Mouse (Mus musculus) spleen, adult 18-20 months (tissue): ENCODE measurements around the gene Aanat.

Experiments used
- DNase-seq, 2 experiments: peaks; one replicate each; pipeline ENCODE4 v3.0.0; 2022; ENCODE audit warnings: mixed read lengths in 2 of 2

Aanat gene

DNA sequence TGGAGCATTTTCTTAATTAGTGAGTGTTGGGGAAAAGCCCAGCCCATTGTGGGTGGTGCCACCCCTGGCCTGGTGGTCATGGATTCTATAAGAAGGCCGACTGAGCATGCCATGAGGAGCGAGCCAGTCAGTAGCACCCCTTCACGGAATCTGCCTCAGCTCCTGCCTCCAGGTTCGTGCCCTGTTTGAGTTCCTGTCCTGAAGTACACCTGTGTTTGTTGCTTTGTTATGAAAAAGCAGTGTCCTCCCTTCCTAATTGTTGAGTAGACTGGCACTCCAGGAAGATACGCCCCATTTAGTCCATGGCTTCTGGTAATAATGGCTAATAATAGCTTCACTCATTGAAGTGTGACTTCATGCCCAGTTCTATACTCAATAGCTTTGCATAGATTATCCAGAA, at the start of gene Aanat:
Gene Aanat (plus strand): TSS at position 123 of the 400 bp plus-strand sequence.
- no peak for DNase-seq

- DNase-seq: no peak
These were observed 49.5 kb upstream of the Aanat start for GRCm38 (mm10) chr11:116536685-116537084.

GRCm38 (mm10) chr11:116537388-116537787, 48.8 kb upstream of the Aanat start:
- no peak for DNase-seq

DNA sequence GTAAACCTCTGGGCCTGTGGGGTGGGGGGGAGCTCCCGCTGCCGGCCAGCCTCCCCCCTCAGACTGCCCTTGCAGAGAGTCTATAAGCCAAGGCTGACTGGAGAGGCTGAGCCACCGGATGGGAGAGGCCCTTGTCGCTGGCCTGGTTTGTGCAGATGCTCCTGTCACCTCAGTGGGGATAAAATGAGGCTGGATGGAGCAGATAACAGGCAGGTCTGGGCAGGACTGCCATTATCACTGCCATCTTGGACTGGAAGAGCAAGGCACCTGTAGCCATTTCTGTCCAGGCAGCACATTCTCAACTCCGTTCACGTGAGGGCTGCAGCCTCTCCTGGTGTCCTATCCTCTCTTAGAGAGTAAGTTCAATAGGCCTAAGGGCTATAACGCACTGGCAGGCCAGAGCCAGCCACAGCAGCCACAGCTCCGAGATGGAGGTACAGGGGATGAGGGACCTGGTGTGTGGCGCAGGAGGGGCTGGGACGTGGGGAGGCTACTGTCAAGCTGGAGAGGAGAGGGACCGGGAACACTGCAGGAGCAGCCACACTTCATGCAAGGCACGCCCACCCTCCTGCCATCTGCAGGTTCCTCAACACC, 48.0 kb upstream of the Aanat start:
- no peak for DNase-seq

GRCm38 (mm10) chr11:116541183-116541582, 45.0 kb upstream of the Aanat start:
- no peak for DNase-seq

- DNase-seq: peak in 1 of 2 experiments; percentile 30
These were observed 43.1 kb upstream of the Aanat start for GRCm38 (mm10) chr11:116543110-116543509.

GRCm38 (mm10) chr11:116547296-116548060, 38.8 kb upstream of the Aanat start:
- DNase-seq: no peak

GRCm38 (mm10) chr11:116548780-116549179, 37.5 kb upstream of the Aanat start:
- DNase-seq: no peak

- DNase-seq: no peak
These were observed 36.8 kb upstream of the Aanat start for GRCm38 (mm10) chr11:116549273-116550038.

GRCm38 (mm10) chr11:116550748-116551147, 35.5 kb upstream of the Aanat start:
- no peak for DNase-seq

GRCm38 (mm10) chr11:116552194-116552593, 34.0 kb upstream of the Aanat start:
- DNase-seq: no peak

GRCm38 (mm10) chr11:116554171-116554878, 31.9 kb upstream of the Aanat start:
- peak in 1 of 2 experiments; percentile 35 for DNase-seq

DNA sequence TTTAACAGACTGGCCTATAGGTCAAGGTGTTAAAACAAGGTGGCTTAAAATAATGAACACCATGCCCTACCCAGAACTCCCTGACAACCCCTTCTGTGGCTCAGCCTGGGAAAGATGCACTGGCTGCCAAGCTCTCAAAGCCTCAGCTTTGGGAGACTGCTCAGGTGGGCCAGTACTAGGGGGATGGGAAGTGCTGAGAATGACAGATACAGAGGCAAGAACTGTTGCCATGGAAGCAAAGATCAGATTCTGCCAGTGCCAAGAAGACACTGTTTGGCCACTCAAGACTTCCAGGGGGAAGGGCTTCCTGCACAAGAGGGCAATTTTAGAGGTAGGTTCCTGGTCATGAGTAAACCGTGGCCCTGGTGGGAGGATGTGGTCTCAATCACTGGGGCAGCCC, 30.7 kb upstream of the Aanat start:
- no peak for DNase-seq

GRCm38 (mm10) chr11:116556308-116556707, 29.9 kb upstream of the Aanat start:
- DNase-seq: no peak

DNA sequence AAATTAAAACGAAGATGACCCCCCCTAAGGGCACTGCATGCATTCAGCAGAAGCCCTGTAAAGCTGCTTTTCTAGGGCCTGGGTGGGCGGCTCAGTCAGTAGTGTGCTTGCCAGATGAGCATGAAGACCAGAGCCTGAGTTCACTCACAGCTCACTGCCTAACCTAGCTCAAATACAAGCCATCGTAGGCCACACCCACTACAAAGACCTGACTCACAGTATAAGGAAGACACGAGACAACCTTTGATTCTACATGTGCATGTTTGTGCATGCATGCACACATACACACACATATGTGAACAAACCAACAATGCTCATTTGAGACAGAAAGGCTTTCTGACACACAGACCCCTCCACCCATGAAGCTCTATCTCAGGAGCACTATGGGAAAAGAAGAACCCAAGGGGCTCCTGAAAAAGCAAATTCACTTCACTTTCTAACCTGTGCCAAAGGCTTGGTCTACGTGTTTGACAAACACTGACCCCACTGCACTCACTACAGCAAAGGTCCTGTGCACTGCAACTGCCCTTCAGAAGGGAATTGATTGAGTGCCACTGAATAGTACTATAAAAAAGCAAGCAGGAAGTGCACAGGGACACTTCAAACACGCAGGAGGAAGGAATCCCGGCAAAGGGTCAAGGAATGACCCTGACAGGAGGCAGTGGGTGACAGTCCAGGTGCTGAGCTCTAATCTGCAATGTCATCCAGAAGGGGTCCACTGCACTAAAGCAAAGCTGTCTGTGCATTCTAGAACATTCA, 20.8 kb upstream of the Aanat start:
- DNase-seq: no peak

DNA sequence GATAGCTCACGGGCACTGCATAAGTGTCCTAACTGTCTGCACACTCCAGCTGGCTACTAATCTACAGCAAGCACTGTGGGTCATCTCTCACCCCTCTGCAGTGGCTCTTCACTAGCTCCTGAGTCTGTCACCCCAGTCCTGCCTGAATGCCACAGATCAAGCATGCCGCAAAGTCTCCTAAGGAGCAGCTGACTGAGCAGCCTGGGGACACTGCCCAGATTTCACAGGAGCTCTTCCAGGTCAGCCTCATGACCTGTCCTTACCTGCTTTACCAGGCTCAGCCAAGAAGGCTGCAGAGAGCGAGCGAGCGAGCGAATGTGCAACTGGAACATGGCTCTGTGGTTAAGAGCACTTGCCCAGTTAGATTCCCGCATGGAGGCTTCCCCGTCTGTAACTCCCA, 18.7 kb upstream of the Aanat start:
- no peak for DNase-seq

DNA sequence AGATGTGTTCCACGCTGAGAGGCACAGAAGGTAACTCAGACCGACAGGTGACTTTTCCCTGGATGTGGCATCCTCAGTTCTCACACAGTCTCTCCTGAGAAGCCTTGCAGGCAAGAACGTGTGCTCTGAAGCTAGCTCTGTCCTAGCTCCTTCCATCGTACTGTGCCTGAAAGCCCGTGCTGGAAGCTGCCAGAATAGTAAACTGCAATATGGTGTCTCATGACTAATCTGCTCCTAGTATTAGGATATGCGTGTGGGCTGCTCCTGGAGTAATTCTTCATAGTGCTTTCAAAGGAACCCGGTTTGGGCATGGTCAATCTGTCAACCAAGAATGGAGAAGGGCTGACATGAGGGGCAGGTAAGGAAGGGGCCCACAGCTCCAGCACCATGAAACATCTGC, 15.4 kb upstream of the Aanat start:
- no peak for DNase-seq

- DNase-seq: no peak
These were observed 14.2 kb upstream of the Aanat start for GRCm38 (mm10) chr11:116571767-116572679.

DNA sequence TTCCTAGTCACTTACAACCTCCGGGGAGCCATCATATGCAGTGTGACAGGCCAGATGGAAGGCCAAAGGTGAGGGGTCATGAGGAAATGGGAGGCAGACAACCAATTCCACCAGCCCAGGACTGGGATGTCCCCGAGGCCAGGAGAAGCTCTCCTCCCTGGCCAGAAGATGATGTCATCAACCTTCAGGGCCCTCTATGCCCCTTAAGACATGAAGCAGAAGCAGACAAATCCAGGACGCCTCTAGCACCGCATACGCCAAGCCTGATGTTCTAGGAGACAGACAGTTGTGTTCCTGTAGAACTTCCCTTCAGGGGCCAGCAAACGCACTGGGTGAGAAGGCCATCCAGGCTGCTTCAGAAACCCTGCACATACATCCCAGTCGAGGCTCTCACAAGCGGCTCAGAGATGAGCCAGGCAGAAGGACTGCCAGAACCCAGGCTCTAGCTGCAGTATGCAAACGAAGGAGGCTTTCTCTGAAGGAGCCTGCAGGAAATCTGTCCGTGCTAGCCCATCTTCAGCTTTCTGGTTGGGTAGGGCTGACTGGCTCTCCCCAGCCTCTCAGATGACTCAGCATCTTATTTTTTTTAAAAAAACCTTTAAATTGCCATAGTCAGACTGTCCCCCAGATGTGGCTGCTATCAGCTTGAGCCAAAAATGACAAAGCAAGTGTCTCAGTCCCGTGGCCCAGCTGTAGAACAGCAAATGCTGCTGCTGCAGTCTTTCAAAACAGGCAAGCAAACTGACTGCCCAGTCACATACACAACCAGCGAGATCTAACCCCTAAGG, 13.3 kb upstream of the Aanat start:
- no peak for DNase-seq

GRCm38 (mm10) chr11:116574486-116574885, 11.7 kb upstream of the Aanat start:
- no peak for DNase-seq
